Mouse (Mus musculus) heart, embryonic 11.5 days (tissue): Measurements from ENCODE around the gene Ptpra. TPM values are rescaled to one million over a fixed set of nuclear protein-coding genes. Genes with fewer than 3 reads are reported as not detected.

Source experiments
- ATAC-seq: fragments of 200-750 bp; cut with Nextera tagmentation; replicated peaks from 2 replicates; pipeline ENCODE4 v1.8.0; 2017; ENCODE audit warnings: moderate library complexity; ENCODE audit not compliant: insufficient number of reproducible peaks, low FRiP score, low TSS enrichment
- H3K27ac ChIP-seq: fragments of 300-500 bp; sonication (generic); 2 replicates; pipeline ENCODE4 v1.5.1; 2014; ENCODE audit warnings: mild to moderate bottlenecking, low read depth, low read length
- H3K27me3 ChIP-seq: fragments of 300-500 bp; sonication (generic); 2 replicates; pipeline ENCODE4 v1.6.1; 2014; ENCODE audit warnings: mild to moderate bottlenecking, low read length, mixed read lengths; ENCODE audit not compliant: control insufficient read depth, insufficient read depth
- H3K36me3 ChIP-seq: fragments of 300-500 bp; sonication (generic); 2 replicates; pipeline ENCODE4 v1.6.1; 2014; ENCODE audit warnings: mild to moderate bottlenecking, low read length, moderate library complexity, mixed read lengths; ENCODE audit not compliant: control insufficient read depth, insufficient read depth
- H3K4me1 ChIP-seq: fragments of 300-500 bp; sonication (generic); 2 replicates; pipeline ENCODE4 v1.6.1; 2014; ENCODE audit warnings: low read length; ENCODE audit not compliant: control insufficient read depth, insufficient read depth
- H3K4me2 ChIP-seq: fragments of 300-500 bp; sonication (generic); 2 replicates; pipeline ENCODE4 v1.6.1; 2014; ENCODE audit warnings: mild to moderate bottlenecking, moderate library complexity
- H3K4me3 ChIP-seq: fragments of 300-500 bp; sonication (generic); 2 replicates; pipeline ENCODE4 v1.5.1; 2014; ENCODE audit warnings: low read depth, low read length
- H3K9ac ChIP-seq: fragments of 300-500 bp; sonication (generic); 2 replicates; pipeline ENCODE4 v1.6.1; 2014; ENCODE audit warnings: mild to moderate bottlenecking, low read depth, low read length, moderate library complexity
- H3K9me3 ChIP-seq: fragments of 300-500 bp; sonication (generic); replicated peaks from 2 replicates; pipeline ENCODE4 v1.6.1; 2016; ENCODE audit warnings: low read length; ENCODE audit not compliant: control insufficient read depth
- WGBS: fragments of 180-500 bp; shearing (Covaris S2); extraction: QIAGEN DNeasy Blood & Tissue Kit; methylation state at CpG from one replicate; pipeline ENCODE4 v1.1.7; 2014; ENCODE audit not compliant: insufficient replicate concordance; 5-methylcytosine and 5-hydroxymethylcytosine counted together
- polyA plus RNA-seq: library from polyadenylated mRNA; unstranded; fragments of >200 nt; fragmentation: Nextera tagmentation; extraction: Ambion mirVana; gene quantifications from 2 replicates; pipeline ENCODE4 v1.2.1, GENCODE M21; 2014

Ptpra gene
- polyA plus RNA-seq, 1 experiment from 2014 or later, result 72.9 TPM

GRCm38 (mm10) chr2:130538876-130539546 is 88.9 kb downstream of the Ptpra start:
- no peaks in the 10 kb centered on the region for H3K27me3 ChIP-seq
- no peak overlapping the region for H3K4me3 ChIP-seq
- H3K9me3 ChIP-seq, result no peaks in the 10 kb centered on the region
- no peak overlapping the region for H3K9ac ChIP-seq
- H3K4me1 ChIP-seq, result no peaks in the 10 kb centered on the region
- H3K4me2 ChIP-seq, result no peak overlapping the region
- H3K27ac ChIP-seq, result no peak overlapping the region
- 85% methylated on average over 8 of the region's 8 CpGs for WGBS
- H3K36me3 ChIP-seq, result peaks cover 24% of the 10 kb centered on the region
- no peak for ATAC-seq

GRCm38 (mm10) chr2:130540266-130540665 is 90.2 kb downstream of the Ptpra start:
- WGBS, result 83% methylated on average over 9 of the region's 9 CpGs
- Histone ChIP-seq H3K9ac (no peak overlapping the region), H3K9me3 (no peaks in the 10 kb centered on the region), H3K4me2 (no peak overlapping the region), H3K4me3 (no peak overlapping the region), H3K36me3 (peaks cover 27% of the 10 kb centered on the region), H3K27ac (no peak overlapping the region), H3K4me1 (no peaks in the 10 kb centered on the region), H3K27me3 (no peaks in the 10 kb centered on the region)
- no peak for ATAC-seq

GRCm38 (mm10) chr2:130546957-130547356 is 96.9 kb downstream of the Ptpra start:
- no peak overlapping the region for H3K4me2 ChIP-seq
- H3K9me3 ChIP-seq, result no peaks in the 10 kb centered on the region
- peaks cover 21% of the 10 kb centered on the region for H3K36me3 ChIP-seq
- WGBS, result 67% methylated on average over 8 of the region's 8 CpGs
- H3K4me1 ChIP-seq, result no peaks in the 10 kb centered on the region
- H3K27me3 ChIP-seq, result no peaks in the 10 kb centered on the region
- no peak for ATAC-seq
- H3K9ac ChIP-seq, result no peak overlapping the region
- no peak overlapping the region for H3K4me3 ChIP-seq
- no peak overlapping the region for H3K27ac ChIP-seq

- Histone ChIP-seq H3K9me3 (no peaks in the 10 kb centered on the region), H3K4me3 (no peak overlapping the region), H3K9ac (no peak overlapping the region), H3K27me3 (no peaks in the 10 kb centered on the region), H3K4me1 (no peaks in the 10 kb centered on the region), H3K27ac (no peak overlapping the region), H3K36me3 (peaks cover 15% of the 10 kb centered on the region; the same call in 1 of the 2 replicates), H3K4me2 (no peak overlapping the region)
- ATAC-seq, result no peak
- 86% methylated on average over 7 of the region's 7 CpGs for WGBS
These were observed 104.8 kb downstream of the Ptpra start for GRCm38 (mm10) chr2:130554841-130555240.

- no peaks in the 10 kb centered on the region for H3K27me3 ChIP-seq
- 78% methylated on average over 1 of the region's 1 CpGs for WGBS
- ATAC-seq, result no peak
- no peak overlapping the region for H3K27ac ChIP-seq
- no peak overlapping the region for H3K4me2 ChIP-seq
- no peak overlapping the region for H3K4me3 ChIP-seq
- H3K36me3 ChIP-seq, result peaks cover 15% of the 10 kb centered on the region; the same call in 1 of the 2 replicates
- no peaks in the 10 kb centered on the region for H3K4me1 ChIP-seq
- H3K9me3 ChIP-seq, result no peaks in the 10 kb centered on the region
- no peak overlapping the region for H3K9ac ChIP-seq
These were observed 106.2 kb downstream of the Ptpra start for GRCm38 (mm10) chr2:130556292-130556691.

- Histone ChIP-seq H3K4me3 (no peak overlapping the region), H3K27ac (no peak overlapping the region), H3K36me3 (peaks cover 15% of the 10 kb centered on the region; the same call in 1 of the 2 replicates), H3K27me3 (no peaks in the 10 kb centered on the region), H3K4me1 (no peaks in the 10 kb centered on the region), H3K4me2 (no peak overlapping the region), H3K9ac (no peak overlapping the region), H3K9me3 (no peaks in the 10 kb centered on the region)
- WGBS, result 97% methylated on average over 2 of the region's 2 CpGs
- ATAC-seq, result no peak
These were observed 107.4 kb downstream of the Ptpra start for GRCm38 (mm10) chr2:130557462-130557861.

- ATAC-seq, result no peak
- 63% methylated on average over 2 of the region's 2 CpGs for WGBS
- Histone ChIP-seq H3K9me3 (no peaks in the 10 kb centered on the region), H3K36me3 (peaks cover 15% of the 10 kb centered on the region; the same call in 1 of the 2 replicates), H3K9ac (no peak overlapping the region), H3K27ac (no peak overlapping the region), H3K27me3 (no peaks in the 10 kb centered on the region), H3K4me1 (no peaks in the 10 kb centered on the region), H3K4me3 (no peak overlapping the region), H3K4me2 (no peak overlapping the region)
These were observed 107.9 kb downstream of the Ptpra start for GRCm38 (mm10) chr2:130558015-130558414.

- peak within 1 kb of the TSS; percentile 84 for H3K9ac ChIP-seq
- no peaks in the 10 kb centered on the region for H3K9me3 ChIP-seq
- H3K27ac ChIP-seq, result no peak within 1 kb of the TSS; the same call in 1 of the 2 replicates
- under 1% methylated on average over 61 of the region's 61 CpGs for WGBS
- peak within 1 kb of the TSS; percentile 93 for H3K4me2 ChIP-seq
- H3K36me3 ChIP-seq, result no peaks in the 10 kb centered on the region; the same call in 1 of the 2 replicates
- H3K4me1 ChIP-seq, result peaks cover 7% of the 10 kb centered on the region
- peak; percentile 97 for ATAC-seq
- peak within 1 kb of the TSS; percentile 82 for H3K4me3 ChIP-seq
- no peaks in the 10 kb centered on the region for H3K27me3 ChIP-seq
These were observed 113.4 kb downstream of the Ptpra start, which contains the start of gene Mrps26 for GRCm38 (mm10) chr2:130563212-130564055. TSS of gene Mrps26 (plus strand) at chr2:130563742.
